Mouse (Mus musculus) frontal cortex, postnatal 36 days (tissue): Measurements from ENCODE around the gene Ngdn.
"Not testable (repeated sequence)": the region's sequence is repeated elsewhere in the genome, so short reads cannot be mapped to it uniquely, and the experiment has no call there.

Source experiments
- DNase-seq, 2 experiments: peaks; one replicate each; pipeline ENCODE4 v3.0.0; 2022; ENCODE audit warnings: low spot score in 2 of 2

The Ngdn gene

DNA sequence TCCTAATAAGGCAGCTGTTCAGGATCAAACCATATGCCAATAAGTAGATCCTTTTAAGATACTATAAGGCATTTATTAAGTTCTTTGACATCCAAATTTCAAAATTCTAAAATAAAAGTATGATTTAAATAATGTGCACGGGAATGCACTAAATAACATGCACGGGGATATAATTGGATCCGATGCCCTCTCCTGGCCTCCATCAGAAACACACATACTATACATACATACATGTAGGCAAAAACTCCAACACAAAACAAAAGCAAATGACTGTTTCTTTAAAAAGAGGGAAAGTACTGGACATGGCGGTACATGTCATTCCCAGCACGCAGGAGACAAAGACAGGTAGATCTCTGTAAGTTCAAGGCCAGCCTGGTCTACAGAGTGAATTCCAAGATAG is 15.4 kb upstream of the Ngdn start:
- DNase-seq: not testable (repeated sequence)

DNA sequence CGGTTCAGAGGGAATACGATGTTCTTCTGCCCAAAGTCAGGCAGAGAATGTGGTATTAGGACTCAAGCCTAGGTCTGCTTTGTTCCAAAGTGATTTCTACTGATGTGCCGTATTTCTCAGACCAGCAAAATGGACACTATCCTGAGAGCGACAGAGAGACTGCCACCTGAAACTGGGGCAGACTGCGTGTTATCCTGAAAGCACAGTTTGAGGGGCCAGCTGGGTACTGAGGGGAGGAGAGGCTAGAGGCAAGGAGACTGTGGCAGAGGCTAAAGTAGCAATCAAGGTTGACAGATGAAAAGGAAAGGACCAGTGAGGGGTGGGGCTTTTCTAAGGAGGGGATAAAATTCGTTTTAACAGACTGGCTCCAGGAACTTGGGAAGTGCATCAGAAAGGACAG is 14.4 kb upstream of the Ngdn start:
- no peak for DNase-seq

DNA sequence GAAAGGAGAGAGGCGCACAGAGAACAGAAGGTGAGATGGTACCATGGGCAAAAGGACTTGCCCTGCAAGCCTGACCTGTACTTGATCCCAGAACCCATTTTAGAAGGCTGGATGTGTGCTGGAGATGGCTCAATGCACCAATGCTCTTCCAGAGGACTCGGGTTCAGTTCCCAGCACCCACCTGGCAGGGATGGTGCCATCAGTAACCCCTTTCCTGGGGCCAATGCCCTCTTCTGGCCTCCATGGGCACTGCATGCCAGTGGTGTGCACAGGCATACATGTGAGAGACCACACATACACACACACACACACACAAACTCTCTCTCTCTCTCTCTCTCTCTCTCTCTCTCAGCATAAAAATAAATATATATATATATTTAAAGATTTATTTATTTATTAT is 13.8 kb upstream of the Ngdn start:
- DNase-seq: no peak

- DNase-seq: no peak
These were observed 13.1 kb upstream of the Ngdn start for GRCm38 (mm10) chr14:55001938-55002686.

DNA sequence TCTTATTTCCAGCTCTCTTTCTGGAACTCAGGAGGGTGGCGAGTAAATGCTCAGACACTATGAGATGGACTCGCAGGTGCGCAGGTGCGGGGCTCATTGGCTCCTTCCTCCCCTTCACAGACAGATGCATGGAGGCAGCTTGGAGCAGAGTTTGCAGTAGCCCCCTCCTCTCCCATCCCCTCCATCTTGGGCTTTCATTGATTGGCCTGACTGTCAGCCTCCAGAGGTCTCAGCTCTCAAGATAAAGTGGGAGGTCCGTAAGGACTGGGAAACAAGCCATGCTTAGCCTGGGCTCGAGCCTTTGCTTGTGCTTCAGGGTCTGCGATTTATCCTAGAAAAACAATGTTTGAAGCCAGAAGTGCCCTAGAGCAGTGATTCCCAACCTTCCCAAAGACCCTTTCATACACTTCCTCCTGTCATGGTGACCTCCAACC is 12.6 kb upstream of the Ngdn start:
- no peak for DNase-seq

DNA sequence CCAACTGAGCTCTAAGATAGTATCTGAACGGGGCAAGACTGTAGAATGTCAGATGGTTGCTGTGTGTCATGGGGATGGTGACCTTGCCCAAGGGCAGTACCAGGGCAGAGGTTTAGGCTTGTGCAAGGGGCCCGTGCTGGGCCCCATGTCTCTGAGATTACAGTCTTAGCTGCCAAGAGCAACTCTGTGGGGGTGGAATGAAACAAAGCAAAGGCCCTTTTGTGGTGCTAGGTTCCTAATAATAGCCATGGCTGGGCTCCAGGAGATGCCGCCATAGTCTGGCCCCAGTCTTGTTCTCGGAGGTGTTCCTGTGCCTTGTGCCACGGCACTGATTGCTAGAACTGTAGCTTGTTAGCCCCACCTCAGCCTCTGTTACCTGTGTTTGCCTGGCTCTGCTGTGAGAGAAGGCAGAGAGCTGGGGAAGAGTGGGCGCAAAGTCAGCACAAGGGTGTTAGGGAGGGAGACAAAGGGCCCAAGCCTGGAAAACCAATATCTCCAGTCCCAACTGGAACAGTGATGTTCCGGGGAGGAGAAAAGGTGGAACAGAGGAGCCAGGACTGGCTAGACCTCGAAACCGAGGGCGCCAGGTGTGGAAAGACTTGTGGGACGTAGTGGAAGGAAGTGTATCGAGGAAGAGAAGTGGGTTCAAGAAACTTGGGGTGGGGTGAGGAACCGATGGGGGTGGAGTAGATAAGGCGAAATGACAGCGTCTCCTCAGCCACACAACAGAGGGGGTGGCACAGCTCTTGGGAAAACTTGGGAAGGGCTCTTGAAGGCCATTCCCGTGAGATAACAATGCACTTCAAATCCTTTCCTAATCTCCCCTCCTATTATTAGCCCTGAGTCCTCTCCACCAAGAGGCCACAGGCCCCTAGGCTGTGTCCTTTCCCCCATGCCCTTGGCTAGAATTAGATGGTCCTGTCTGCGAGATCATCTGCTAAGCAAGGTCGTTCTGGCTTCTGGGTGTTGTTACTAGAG is 11.1 kb upstream of the Ngdn start:
- no peak for DNase-seq

- DNase-seq: no peak
These were observed 9.7 kb upstream of the Ngdn start for GRCm38 (mm10) chr14:55005506-55005905.

DNA sequence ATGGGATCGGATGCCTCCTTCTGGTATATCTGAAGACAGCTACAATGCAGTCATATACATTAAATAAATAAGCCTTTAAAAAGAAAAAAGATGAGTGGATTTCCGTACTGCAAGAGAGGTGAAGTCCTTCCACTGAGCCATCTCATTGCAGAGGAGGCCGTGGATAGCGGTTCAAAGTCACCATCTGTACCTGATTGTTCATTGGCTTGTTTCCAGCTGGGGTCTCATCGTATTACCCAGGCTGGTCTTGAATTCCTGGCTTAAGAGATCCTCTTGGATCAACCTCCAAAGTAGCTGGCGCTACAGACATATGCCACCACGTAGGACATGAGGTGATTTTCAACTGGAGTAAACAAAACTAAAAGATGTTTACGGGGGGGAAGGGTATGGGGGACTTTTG is 9.3 kb upstream of the Ngdn start:
- no peak for DNase-seq

DNA sequence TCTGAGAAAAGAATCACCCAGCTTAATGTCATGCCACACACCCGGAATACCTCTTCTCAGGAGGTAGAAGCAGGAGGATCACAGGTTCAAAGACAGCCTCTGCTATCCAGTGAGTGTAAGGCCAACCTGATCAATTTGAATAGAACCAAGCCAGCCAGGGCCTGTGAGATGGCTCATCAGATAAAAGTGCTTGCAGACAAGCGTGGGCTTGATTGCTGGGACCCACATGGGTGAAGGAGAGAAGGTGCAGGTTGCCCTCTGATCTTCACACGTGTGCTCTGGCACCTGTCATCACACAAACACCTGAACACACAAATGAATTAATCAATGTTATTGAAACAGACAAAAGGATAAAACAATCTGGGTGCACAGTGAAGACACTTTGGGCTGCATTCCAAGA is 8.7 kb upstream of the Ngdn start:
- no peak for DNase-seq

- no peak for DNase-seq
These were observed 7.9 kb upstream of the Ngdn start for GRCm38 (mm10) chr14:55007120-55007908.

DNA sequence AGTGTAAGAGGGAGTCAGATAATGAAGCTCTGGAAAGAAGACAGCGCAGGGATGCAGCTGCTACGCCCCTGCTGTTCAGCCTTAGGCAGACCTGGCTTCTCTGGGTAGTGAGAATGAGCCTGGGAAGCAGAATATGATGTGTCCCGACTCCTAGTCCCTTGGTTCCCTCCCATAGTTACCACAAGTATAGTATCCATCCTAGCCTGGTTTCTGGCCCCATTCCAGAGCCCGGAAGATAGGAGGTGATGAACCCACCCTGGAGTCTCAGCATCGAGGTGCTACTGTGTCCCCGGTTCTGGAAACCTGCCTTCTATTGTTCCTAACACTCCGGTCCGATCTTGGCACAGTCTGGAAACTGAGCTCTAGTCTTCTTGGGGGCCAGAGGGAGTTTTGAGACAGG is 6.8 kb upstream of the Ngdn start:
- DNase-seq: no peak

- no peak for DNase-seq
These were observed 4.1 kb upstream of the Ngdn start for GRCm38 (mm10) chr14:55011116-55011515.

DNA sequence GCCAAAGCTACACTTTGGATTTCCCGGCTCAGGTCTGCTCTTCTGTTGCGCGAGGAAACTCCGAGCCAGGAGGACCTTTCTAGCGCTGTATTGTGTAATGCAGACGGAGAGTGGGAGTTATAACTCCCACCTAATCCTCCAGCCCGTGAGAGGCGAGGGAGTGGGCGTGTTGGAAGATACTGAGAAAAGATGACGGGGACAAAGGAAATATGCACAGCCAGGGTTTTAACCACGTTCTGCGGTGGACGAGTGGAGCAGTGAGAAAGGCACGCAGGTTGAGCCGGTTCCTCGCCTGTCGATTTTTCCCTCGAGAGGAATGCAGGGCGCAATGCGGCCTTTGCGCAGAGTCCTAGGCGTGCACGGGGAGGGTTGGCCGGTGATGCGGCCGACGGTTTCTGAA is 663 bp upstream of the Ngdn start:
- DNase-seq: peak in 1 of 2 experiments; percentile 82

DNA sequence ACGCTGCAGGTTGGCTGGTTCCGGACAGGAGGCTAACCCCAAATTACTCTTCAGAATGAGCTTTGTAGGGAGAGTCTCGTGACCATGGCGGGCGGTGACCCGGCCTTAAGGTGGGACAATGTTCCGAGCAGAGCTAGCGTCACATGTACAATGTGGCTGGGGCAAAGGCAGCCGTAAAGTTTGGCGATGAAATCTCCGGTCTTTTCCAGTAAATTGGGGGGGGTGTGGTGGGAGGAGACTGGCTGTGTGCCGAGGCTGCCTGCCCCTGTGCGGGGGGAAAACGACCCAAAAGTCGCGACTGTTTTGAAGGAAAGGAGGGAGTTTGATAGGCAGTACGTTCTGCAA is 485 bp downstream of the Ngdn start:
- no peak for DNase-seq

DNA sequence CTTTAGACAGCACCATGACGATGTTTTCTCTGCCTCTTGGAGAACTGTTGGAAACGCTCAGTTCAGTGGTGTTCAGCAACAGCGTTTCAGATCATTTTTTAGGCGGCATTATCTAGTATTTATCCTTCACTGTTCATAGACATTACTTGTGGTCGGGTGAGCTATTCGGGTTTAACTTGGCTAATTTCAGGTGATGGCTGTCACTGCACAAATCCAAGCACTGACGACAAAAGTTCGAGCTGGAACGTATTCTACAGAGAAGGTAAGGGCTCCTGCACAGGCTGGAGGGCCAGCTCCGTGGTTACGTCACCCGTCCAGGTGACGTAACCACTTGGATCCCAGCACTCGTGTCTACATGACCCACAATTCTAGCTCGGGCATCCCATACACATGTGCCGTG is 1.6 kb downstream of the Ngdn start:
- no peak for DNase-seq

- no peak for DNase-seq
These were observed 5.1 kb downstream of the Ngdn start for GRCm38 (mm10) chr14:55020394-55020793.

DNA sequence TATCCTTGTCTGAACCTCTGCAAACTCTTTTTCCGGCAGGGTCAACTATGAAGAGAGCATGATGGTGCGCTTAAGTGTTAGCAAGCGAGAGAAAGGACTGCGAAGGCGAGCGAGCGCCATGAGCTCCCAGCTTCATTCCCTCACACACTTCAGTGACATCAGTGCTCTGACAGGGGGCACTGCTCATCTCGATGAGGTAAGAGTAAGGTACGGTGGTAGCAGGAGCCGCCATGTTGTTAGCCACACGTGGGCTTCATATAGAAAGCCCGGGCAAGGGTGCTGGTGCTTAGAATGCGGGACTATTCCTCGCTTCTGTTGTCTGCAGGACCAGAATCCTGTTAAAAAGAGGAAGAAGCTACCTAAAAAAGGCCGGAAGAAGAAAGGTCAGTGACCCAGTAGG is 7.8 kb downstream of the Ngdn start:
- DNase-seq: no peak

DNA sequence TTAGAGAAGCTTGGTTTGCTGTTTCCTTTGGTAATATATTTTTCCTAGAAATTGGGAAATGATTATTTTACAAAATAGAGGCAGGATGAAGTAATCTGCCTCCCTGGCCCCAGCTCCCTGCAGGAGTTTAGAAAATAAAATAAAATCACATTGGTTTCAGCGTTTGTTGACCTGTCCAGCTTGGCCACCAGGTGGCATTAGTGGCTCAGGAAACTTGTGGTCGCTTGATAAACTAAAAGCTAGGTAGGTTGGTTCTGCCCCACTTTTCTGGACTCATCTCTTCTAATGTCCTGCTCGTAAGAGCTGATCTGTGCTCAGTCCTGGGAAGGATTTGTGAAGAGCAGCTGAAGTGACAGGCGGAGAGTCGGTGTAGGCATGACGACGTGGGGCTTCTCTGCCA is 9.0 kb downstream of the Ngdn start:
- DNase-seq: peak; percentile 49 to 69

- DNase-seq: no peak
These were observed 10.3 kb downstream of the Ngdn start for GRCm38 (mm10) chr14:55025527-55025926.

DNA sequence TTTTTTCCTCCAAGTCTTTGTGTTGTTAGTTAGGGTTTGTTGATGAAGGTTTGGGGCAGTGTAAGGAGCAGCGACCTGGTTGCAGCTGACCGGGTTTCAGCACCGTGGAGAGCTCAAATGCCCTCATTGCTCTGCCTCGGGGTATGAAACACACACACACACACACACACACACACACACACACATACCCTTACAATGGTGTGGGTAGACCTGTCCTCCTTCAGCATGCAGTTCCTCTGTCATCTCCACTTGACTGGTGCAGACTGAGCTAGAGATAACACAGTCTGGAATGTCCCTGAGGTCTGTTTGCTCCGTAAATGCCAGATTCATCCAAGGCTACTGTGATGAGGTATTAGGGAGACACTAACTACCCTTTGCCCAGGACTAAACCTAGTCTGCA is 12.0 kb downstream of the Ngdn start:
- DNase-seq: no peak

DNA sequence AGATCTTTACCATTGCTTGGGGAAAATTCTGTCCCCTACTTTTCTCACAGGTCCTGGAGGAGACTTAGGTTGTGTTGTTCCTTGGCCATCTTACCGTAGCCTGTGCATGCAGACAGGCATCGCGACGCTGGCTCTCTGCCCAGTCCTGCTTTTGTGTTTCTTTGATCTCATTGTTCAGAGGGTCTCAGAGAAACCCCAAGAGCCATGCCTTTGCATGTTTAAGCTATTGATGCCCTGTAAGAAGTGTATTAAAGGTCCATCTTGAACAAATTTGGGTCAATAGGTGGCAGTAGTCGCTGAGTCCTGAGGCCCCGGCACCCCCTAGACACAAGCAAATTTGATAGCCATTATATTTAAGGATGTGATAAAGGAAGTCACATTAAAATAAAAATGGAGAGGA is 12.4 kb downstream of the Ngdn start:
- no peak for DNase-seq

GRCm38 (mm10) chr14:55028333-55028835 is 13.1 kb downstream of the Ngdn start:
- no peak for DNase-seq
